Mouse (Mus musculus) embryonic facial prominence, embryonic 11.5 days (tissue): ENCODE results near the gene Prdm5. TPM values are rescaled to one million over a fixed set of nuclear protein-coding genes. Genes with fewer than 3 reads are reported as not detected.

Source experiments
- ATAC-seq: fragments of 200-750 bp; cut with Nextera tagmentation; replicated peaks from 2 replicates; pipeline ENCODE4 v1.8.0; 2017; ENCODE audit warnings: low read depth; ENCODE audit not compliant: insufficient number of reproducible peaks, low FRiP score, low TSS enrichment
- DNase-seq: peaks from one replicate; pipeline ENCODE4 v3.0.0-alpha.2; 2015; ENCODE audit warnings: low spot score
- H3K27ac ChIP-seq: fragments of 300-500 bp; sonication (generic); replicated peaks from 2 replicates; pipeline ENCODE4 v1.5.1; 2014; ENCODE audit warnings: mild to moderate bottlenecking, low read depth, low read length, control low read depth
- H3K27me3 ChIP-seq: fragments of 300-500 bp; sonication (generic); 2 replicates; pipeline ENCODE4 v1.6.1; 2014; ENCODE audit warnings: mild to moderate bottlenecking, low read length, moderate library complexity, mixed read lengths; ENCODE audit not compliant: control insufficient read depth, insufficient read depth
- H3K36me3 ChIP-seq: fragments of 300-500 bp; sonication (generic); replicated peaks from 2 replicates; pipeline ENCODE4 v1.6.1; 2014; ENCODE audit warnings: low read depth, mild to moderate bottlenecking, low read length, moderate library complexity, mixed read lengths; ENCODE audit not compliant: control insufficient read depth, insufficient read depth
- H3K4me1 ChIP-seq: fragments of 300-500 bp; sonication (generic); 2 replicates; pipeline ENCODE4 v1.6.1; 2014; ENCODE audit warnings: low read length, mixed read lengths; ENCODE audit not compliant: control insufficient read depth, insufficient read depth
- H3K4me2 ChIP-seq: fragments of 300-500 bp; sonication (generic); 2 replicates; pipeline ENCODE4 v1.6.1; 2014; ENCODE audit warnings: low read depth, mild to moderate bottlenecking, control low read depth, low read length, moderate library complexity
- H3K4me3 ChIP-seq: fragments of 300-500 bp; sonication (generic); 2 replicates; pipeline ENCODE4 v1.5.1; 2014; ENCODE audit warnings: low read depth, low read length, control low read depth
- H3K9ac ChIP-seq: fragments of 300-500 bp; sonication (generic); replicated peaks from 2 replicates; pipeline ENCODE4 v1.6.1; 2014; ENCODE audit warnings: mild to moderate bottlenecking, control low read depth, low read length
- H3K9me3 ChIP-seq: fragments of 300-500 bp; sonication (generic); replicated peaks from 2 replicates; pipeline ENCODE4 v1.6.1; 2016; ENCODE audit warnings: mild to moderate bottlenecking, low read length, inconsistent platforms, mixed read lengths; ENCODE audit not compliant: control insufficient read depth
- WGBS: fragments of 180-500 bp; shearing (Covaris S2); extraction: QIAGEN DNeasy Blood & Tissue Kit; methylation state at CpG from one replicate; pipeline ENCODE4 v1.1.7; 2014; 5-methylcytosine and 5-hydroxymethylcytosine counted together
- polyA plus RNA-seq: library from polyadenylated mRNA; unstranded; fragments of >200 nt; fragmentation: Nextera tagmentation; extraction: Ambion mirVana; gene quantifications from 2 replicates; pipeline ENCODE4 v1.2.1, GENCODE M21; 2014

The Prdm5 gene
- polyA plus RNA-seq, 1 experiment from 2014 or later: 17.2 TPM

- no peak for ATAC-seq
- DNase-seq: no peak
- 87% methylated on average over 5 of the region's 5 CpGs for WGBS
- no peaks in the 10 kb centered on the region for H3K36me3 ChIP-seq
- no peak overlapping the region for H3K9ac ChIP-seq
- no peak overlapping the region for H3K4me3 ChIP-seq
- no peak overlapping the region for H3K27ac ChIP-seq
- no peaks in the 10 kb centered on the region for H3K27me3 ChIP-seq
- no peaks in the 10 kb centered on the region for H3K9me3 ChIP-seq
- no peaks in the 10 kb centered on the region for H3K4me1 ChIP-seq
- H3K4me2 ChIP-seq: no peak overlapping the region
These were observed 136.6 kb downstream of the Prdm5 start for GRCm38 (mm10) chr6:65915421-65915820.

- 77% methylated on average over 3 of the region's 3 CpGs for WGBS
- no peak for DNase-seq
These were observed 142.9 kb downstream of the Prdm5 start for GRCm38 (mm10) chr6:65921703-65922102.

GRCm38 (mm10) chr6:65923501-65924084, 144.8 kb downstream of the Prdm5 start:
- WGBS: 72% methylated on average over 4 of the region's 4 CpGs
- no peaks in the 10 kb centered on the region for H3K36me3 ChIP-seq
- DNase-seq (peak; percentile 19), ATAC-seq (no peak)
- H3K4me2 ChIP-seq: no peak overlapping the region
- H3K4me3 ChIP-seq: no peak overlapping the region
- no peaks in the 10 kb centered on the region for H3K27me3 ChIP-seq
- no peaks in the 10 kb centered on the region for H3K4me1 ChIP-seq
- H3K27ac ChIP-seq: no peak overlapping the region
- H3K9me3 ChIP-seq: no peaks in the 10 kb centered on the region
- no peak overlapping the region for H3K9ac ChIP-seq

More at GRCm38 (mm10) chr6:65921703-65922102, 142.9 kb downstream of the Prdm5 start:
- Histone ChIP-seq H3K9me3 (no peaks in the 10 kb centered on the region), H3K4me2 (no peak overlapping the region), H3K36me3 (no peaks in the 10 kb centered on the region), H3K4me3 (no peak overlapping the region), H3K4me1 (no peaks in the 10 kb centered on the region), H3K9ac (no peak overlapping the region), H3K27me3 (no peaks in the 10 kb centered on the region), H3K27ac (no peak overlapping the region)
- ATAC-seq: no peak

- H3K27ac ChIP-seq: no peak overlapping the region
- no peaks in the 10 kb centered on the region for H3K27me3 ChIP-seq
- WGBS: 84% methylated on average over 3 of the region's 3 CpGs
- no peaks in the 10 kb centered on the region for H3K36me3 ChIP-seq
- no peak overlapping the region for H3K4me2 ChIP-seq
- ATAC-seq (no peak), DNase-seq (no peak)
- H3K9me3 ChIP-seq: no peaks in the 10 kb centered on the region
- H3K9ac ChIP-seq: no peak overlapping the region
- no peaks in the 10 kb centered on the region for H3K4me1 ChIP-seq
- no peak overlapping the region for H3K4me3 ChIP-seq
These were observed 147.0 kb downstream of the Prdm5 start for GRCm38 (mm10) chr6:65925737-65926333.

GRCm38 (mm10) chr6:65930523-65930922, 151.7 kb downstream of the Prdm5 start:
- Histone ChIP-seq H3K9ac (no peak overlapping the region), H3K36me3 (no peaks in the 10 kb centered on the region), H3K27ac (no peak overlapping the region), H3K4me2 (no peak overlapping the region), H3K4me1 (no peaks in the 10 kb centered on the region), H3K9me3 (no peaks in the 10 kb centered on the region), H3K27me3 (no peaks in the 10 kb centered on the region), H3K4me3 (no peak overlapping the region)
- no peak for ATAC-seq
- 81% methylated on average over 1 of the region's 1 CpGs for WGBS
- no peak for DNase-seq

- Histone ChIP-seq H3K9ac (no peak overlapping the region), H3K36me3 (no peaks in the 10 kb centered on the region), H3K9me3 (no peaks in the 10 kb centered on the region), H3K4me2 (no peak overlapping the region), H3K27me3 (no peaks in the 10 kb centered on the region), H3K4me3 (no peak overlapping the region), H3K27ac (no peak overlapping the region), H3K4me1 (no peaks in the 10 kb centered on the region)
- WGBS: 53% methylated on average over 1 of the region's 1 CpGs
- ATAC-seq (no peak), DNase-seq (no peak)
These were observed 154.0 kb downstream of the Prdm5 start for GRCm38 (mm10) chr6:65932776-65933175.

- ATAC-seq (no peak; the same call in 1 of the 2 replicates), DNase-seq (no peak)
- no peak overlapping the region for H3K27ac ChIP-seq
These were observed 154.4 kb downstream of the Prdm5 start for GRCm38 (mm10) chr6:65933177-65933576.

GRCm38 (mm10) chr6:65935566-65936281, 156.9 kb downstream of the Prdm5 start:
- Histone ChIP-seq H3K9me3 (no peaks in the 10 kb centered on the region), H3K9ac (no peak overlapping the region), H3K36me3 (no peaks in the 10 kb centered on the region), H3K27ac (no peak overlapping the region), H3K4me1 (no peaks in the 10 kb centered on the region), H3K4me3 (no peak overlapping the region), H3K4me2 (no peak overlapping the region), H3K27me3 (no peaks in the 10 kb centered on the region)
- 89% methylated on average over 7 of the region's 7 CpGs for WGBS
- DNase-seq (no peak), ATAC-seq (no peak)

More at GRCm38 (mm10) chr6:65933177-65933576, 154.4 kb downstream of the Prdm5 start:
- Histone ChIP-seq H3K27me3 (no peaks in the 10 kb centered on the region), H3K9ac (no peak overlapping the region), H3K9me3 (no peaks in the 10 kb centered on the region), H3K4me2 (no peak overlapping the region), H3K4me3 (no peak overlapping the region), H3K36me3 (no peaks in the 10 kb centered on the region), H3K4me1 (no peaks in the 10 kb centered on the region)
- WGBS: 32% methylated on average over 4 of the region's 4 CpGs
